Mouse (Mus musculus) G1E (cell line): ENCODE results near the gene Slc34a3.

Experiments used
- CTCF ChIP-seq: IDR thresholded peaks from 2 replicates; pipeline ENCODE4 v1.5.1; 2012; ENCODE audit warnings: low read depth, low read length, inconsistent platforms, mixed read lengths
- POLR2AphosphoS5 ChIP-seq: IDR thresholded peaks from 2 replicates; pipeline ENCODE4 v1.6.1; 2012; ENCODE audit warnings: low read depth, low read length, inconsistent platforms; ENCODE audit not compliant: insufficient replicate concordance
- TAL1 ChIP-seq: conservative IDR thresholded peaks from 2 replicates; pipeline ENCODE4 v1.6.1; 2012; ENCODE audit warnings: low read depth, low read length, inconsistent platforms, mixed read lengths

- no peak for TF ChIP-seq CTCF
- no peak for TF ChIP-seq POLR2AphosphoS5
- TF ChIP-seq TAL1 = no peak
Observed at GRCm38 (mm10) chr2:25264286-25264660, 30.1 kb upstream of the Slc34a3 start.
